Mouse (Mus musculus) kidney, embryonic 14.5 days (tissue): Measurements from ENCODE around the gene Tnnc2. TPM values are rescaled to one million over a fixed set of nuclear protein-coding genes. Genes with fewer than 3 reads are reported as not detected.

ENCODE experiments used
- ATAC-seq: fragments of 200-750 bp; cut with Nextera tagmentation; 2 replicates; pipeline ENCODE4 v1.8.0; 2017; ENCODE audit warnings: moderate number of reproducible peaks, mild to moderate bottlenecking, moderate TSS enrichment, moderate library complexity; ENCODE audit not compliant: low FRiP score, low TSS enrichment
- H3K27ac ChIP-seq: fragments of 300-500 bp; sonication (generic); 2 replicates; pipeline ENCODE4 v1.5.1; 2014; ENCODE audit warnings: low read depth, mild to moderate bottlenecking, low read length, moderate library complexity, mixed read lengths
- H3K27me3 ChIP-seq: fragments of 300-500 bp; sonication (generic); 2 replicates; pipeline ENCODE4 v1.6.1; 2014; ENCODE audit warnings: mild to moderate bottlenecking, low read length; ENCODE audit not compliant: control insufficient read depth, insufficient read depth
- H3K36me3 ChIP-seq: fragments of 300-500 bp; sonication (generic); 2 replicates; pipeline ENCODE4 v1.6.1; 2014; ENCODE audit warnings: low read length, mixed read lengths; ENCODE audit not compliant: control insufficient read depth, insufficient read depth
- H3K4me1 ChIP-seq: fragments of 300-500 bp; sonication (generic); 2 replicates; pipeline ENCODE4 v1.6.1; 2014; ENCODE audit warnings: low read length, mixed read lengths; ENCODE audit not compliant: control insufficient read depth, insufficient read depth
- H3K4me2 ChIP-seq: fragments of 300-500 bp; sonication (generic); replicated peaks from 2 replicates; pipeline ENCODE4 v1.6.1; 2014; ENCODE audit warnings: low read depth, mild to moderate bottlenecking, low read length
- H3K4me3 ChIP-seq: fragments of 300-500 bp; sonication (generic); 2 replicates; pipeline ENCODE4 v1.5.1; 2014; ENCODE audit warnings: mild to moderate bottlenecking, low read length
- H3K9ac ChIP-seq: fragments of 300-500 bp; sonication (generic); 2 replicates; pipeline ENCODE4 v1.6.1; 2014; ENCODE audit warnings: low read depth, mild to moderate bottlenecking, low read length, moderate library complexity
- H3K9me3 ChIP-seq: fragments of 300-500 bp; sonication (generic); 2 replicates; pipeline ENCODE4 v1.6.1; 2016; ENCODE audit warnings: low read length; ENCODE audit not compliant: control insufficient read depth
- WGBS: fragments of 180-500 bp; shearing (Covaris S2); extraction: QIAGEN DNeasy Blood & Tissue Kit; methylation state at CpG from one replicate; pipeline ENCODE4 v1.1.7; 2014; 5-methylcytosine and 5-hydroxymethylcytosine counted together
- polyA plus RNA-seq: library from polyadenylated mRNA; unstranded; fragments of >200 nt; fragmentation: Nextera tagmentation; extraction: Ambion mirVana; gene quantifications from 2 replicates; pipeline ENCODE4 v1.2.1, GENCODE M21; 2014

Tnnc2 gene
- polyA plus RNA-seq, 1 experiment from 2014 or later = 1.9 TPM

DNA sequence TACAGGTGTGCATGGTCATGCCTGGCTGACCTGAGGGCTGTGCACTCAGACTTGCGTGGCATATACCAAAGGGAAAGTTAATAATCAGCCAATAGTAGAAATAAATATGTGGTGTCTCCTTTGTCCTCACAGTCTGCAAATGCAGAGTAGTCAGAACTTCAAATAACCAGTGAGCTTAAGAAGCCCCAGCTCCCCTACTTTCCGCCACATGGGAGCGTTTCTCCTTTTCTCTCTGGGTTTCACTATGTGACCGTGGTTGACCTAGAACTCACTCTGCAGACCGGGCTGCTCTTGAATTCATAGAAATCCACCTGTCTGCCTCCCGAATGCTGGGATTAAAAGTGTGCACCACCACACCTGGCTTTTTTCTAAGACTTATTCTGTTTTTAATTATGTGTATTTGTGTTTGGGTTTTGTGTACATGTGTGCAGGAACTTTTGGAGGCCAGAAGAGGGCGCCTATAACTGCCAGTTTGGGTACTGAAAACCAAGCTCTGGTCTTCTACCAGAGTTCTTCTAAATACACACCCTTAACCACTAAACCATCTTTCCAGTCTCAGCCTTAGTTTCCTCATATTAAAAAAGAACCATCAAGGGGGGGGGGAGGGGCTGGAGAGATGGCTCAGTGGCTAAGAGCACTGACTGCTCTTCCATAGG is 4.3 kb upstream of the Tnnc2 start:
- Histone ChIP-seq H3K4me1 (peaks cover 13% of the 10 kb centered on the region; the same call in 1 of the 2 replicates), H3K9ac (no peak overlapping the region), H3K36me3 (peaks cover 3% of the 10 kb centered on the region; the same call in 1 of the 2 replicates), H3K27me3 (no peaks in the 10 kb centered on the region), H3K27ac (no peak overlapping the region), H3K4me2 (no peak overlapping the region), H3K4me3 (no peak overlapping the region), H3K9me3 (no peaks in the 10 kb centered on the region)
- WGBS = 78% methylated on average over 7 of the region's 7 CpGs
- no peak for ATAC-seq

DNA sequence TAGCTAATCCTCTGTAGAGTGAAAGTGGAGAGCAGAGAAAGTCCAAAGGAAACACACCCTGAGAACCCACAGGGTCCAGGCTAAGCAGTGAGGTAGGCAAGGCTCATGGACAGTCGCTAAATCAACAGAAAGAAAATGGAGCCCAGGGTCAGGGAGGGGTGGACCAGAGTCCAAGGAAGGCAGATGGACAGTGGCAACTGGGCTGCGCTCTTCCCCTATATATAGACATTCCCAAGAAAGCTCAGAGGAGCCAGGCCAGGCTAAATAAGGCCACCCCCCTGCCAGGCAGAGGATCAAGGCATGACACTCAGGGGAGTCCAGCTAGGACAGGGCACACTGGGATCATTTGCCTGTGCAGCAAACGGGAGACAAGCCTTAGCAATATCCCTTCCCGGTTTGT is 2.1 kb upstream of the Tnnc2 start:
- Histone ChIP-seq H3K27me3 (no peaks in the 10 kb centered on the region), H3K9ac (no peak overlapping the region), H3K4me3 (no peak overlapping the region), H3K4me1 (peaks cover 10% of the 10 kb centered on the region; the same call in 1 of the 2 replicates), H3K27ac (no peak overlapping the region), H3K36me3 (no peaks in the 10 kb centered on the region), H3K9me3 (no peaks in the 10 kb centered on the region), H3K4me2 (no peak overlapping the region)
- no peak for ATAC-seq
- 74% methylated on average over 4 of the region's 4 CpGs for WGBS

GRCm38 (mm10) chr2:164778809-164779208 is 958 bp downstream of the Tnnc2 start:
- Histone ChIP-seq H3K4me2 (no peak overlapping the region), H3K27ac (no peak overlapping the region), H3K4me1 (no peaks in the 10 kb centered on the region), H3K9me3 (no peaks in the 10 kb centered on the region), H3K36me3 (no peaks in the 10 kb centered on the region), H3K4me3 (no peak overlapping the region), H3K9ac (no peak overlapping the region), H3K27me3 (no peaks in the 10 kb centered on the region)
- ATAC-seq = no peak
- WGBS = 74% methylated on average over 7 of the region's 7 CpGs

GRCm38 (mm10) chr2:164778015-164778287 is 1.8 kb downstream of the Tnnc2 start:
- Histone ChIP-seq H3K9me3 (no peaks in the 10 kb centered on the region), H3K36me3 (peaks cover 5% of the 10 kb centered on the region; the same call in 1 of the 2 replicates), H3K9ac (no peak overlapping the region), H3K27me3 (no peaks in the 10 kb centered on the region), H3K4me3 (no peak overlapping the region), H3K27ac (no peak overlapping the region), H3K4me2 (no peak overlapping the region), H3K4me1 (no peaks in the 10 kb centered on the region)
- 94% methylated on average over 11 of the region's 11 CpGs for WGBS
- ATAC-seq = no peak

DNA sequence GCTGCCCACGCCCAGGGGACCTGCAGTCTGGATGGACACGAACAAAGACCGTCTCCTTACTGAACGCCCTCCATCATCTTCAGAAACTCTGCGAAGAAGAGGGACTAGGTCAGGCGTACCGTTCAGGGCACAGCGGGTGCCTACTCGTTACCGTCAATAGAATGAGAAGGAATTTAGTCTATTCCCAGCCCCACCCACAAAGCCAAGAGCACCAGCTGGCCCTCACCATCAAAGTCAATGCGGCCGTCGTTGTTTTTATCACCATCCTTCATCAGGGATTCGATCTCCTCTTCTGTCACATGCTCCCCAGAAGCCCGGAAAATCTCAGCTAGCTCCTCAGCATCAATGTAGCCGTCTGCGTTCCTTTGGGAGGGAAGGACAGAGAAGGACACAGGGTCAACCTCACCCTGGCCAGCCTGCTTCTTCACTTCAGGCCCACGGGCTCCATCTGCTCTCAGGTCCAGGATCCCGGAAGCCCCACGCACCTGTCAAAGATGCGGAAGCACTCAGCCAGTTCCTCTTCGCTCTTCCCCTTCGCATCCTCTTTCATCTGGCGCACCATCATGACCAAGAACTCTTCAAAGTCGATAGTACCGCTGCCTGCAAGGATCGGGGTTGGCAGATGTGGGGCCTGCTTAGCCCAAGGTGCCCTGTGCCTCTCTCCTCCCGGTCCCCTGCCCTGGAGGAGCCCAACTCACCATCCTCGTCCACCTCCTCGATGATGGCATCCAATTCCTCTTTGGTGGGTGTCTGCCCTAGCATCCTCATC is 2.3 kb downstream of the Tnnc2 start:
- ATAC-seq = no peak

DNA sequence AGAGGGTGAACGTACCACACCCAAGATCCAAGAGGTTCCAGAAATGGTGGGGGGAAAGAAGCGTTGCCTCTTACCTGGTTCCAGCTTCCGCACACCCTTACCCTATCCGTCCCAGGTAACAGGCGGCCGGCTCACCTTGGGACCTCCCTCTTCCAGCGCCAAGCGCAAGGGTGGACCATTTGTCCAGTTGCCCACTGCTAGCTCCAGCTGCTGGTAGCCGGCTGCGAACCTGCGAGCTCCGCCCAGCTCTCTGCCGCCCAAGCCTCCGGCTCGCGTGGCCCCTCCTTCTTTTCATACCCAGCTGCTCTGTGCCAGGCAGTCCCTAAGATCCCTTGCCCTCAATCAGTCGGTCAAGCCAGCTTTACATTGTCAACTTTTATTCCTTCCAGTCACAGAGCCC is 3.0 kb downstream of the Tnnc2 start:
- Histone ChIP-seq H3K27ac (no peak overlapping the region), H3K4me3 (no peak overlapping the region), H3K9me3 (no peaks in the 10 kb centered on the region), H3K4me1 (peaks cover 5% of the 10 kb centered on the region; the same call in 1 of the 2 replicates), H3K9ac (no peak overlapping the region), H3K36me3 (peaks cover 16% of the 10 kb centered on the region), H3K27me3 (no peaks in the 10 kb centered on the region), H3K4me2 (no peak overlapping the region)
- no peak for ATAC-seq
- WGBS = 65% methylated on average over 17 of the region's 17 CpGs

More for the DNA sequence above, 2.3 kb downstream of the Tnnc2 start:
- WGBS = 83% methylated on average over 30 of the region's 30 CpGs
- Histone ChIP-seq H3K27ac (no peak overlapping the region), H3K9me3 (no peaks in the 10 kb centered on the region), H3K4me3 (no peak overlapping the region), H3K36me3 (peaks cover 10% of the 10 kb centered on the region; the same call in 1 of the 2 replicates), H3K4me2 (no peak overlapping the region), H3K27me3 (no peaks in the 10 kb centered on the region), H3K4me1 (no peaks in the 10 kb centered on the region), H3K9ac (no peak overlapping the region)

DNA sequence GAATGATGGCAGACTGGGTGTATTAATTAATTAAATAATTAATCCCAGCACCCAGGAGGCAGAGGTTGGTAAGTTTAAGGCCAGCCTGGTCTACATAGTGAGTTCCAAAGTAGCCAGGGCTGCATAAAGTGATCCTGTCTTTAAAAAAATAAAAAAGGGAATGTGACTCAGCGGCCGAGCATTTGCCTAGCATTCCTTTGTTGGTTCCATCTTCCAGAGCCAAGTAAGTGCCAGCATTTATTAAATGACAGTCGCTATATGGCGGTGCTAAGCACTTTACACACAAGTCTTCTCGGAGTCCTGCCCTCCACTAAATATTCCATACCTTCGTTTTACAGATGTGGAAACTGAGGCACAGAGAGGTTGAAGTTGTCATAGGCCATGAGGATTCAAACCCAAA is 3.6 kb downstream of the Tnnc2 start:
- ATAC-seq = no peak
- H3K4me1 ChIP-seq = peaks cover 11% of the 10 kb centered on the region
- H3K36me3 ChIP-seq = peaks cover 22% of the 10 kb centered on the region
- H3K9me3 ChIP-seq = no peaks in the 10 kb centered on the region
- H3K4me3 ChIP-seq = no peak overlapping the region
- H3K9ac ChIP-seq = no peak overlapping the region
- WGBS = 82% methylated on average over 6 of the region's 6 CpGs
- no peak overlapping the region for H3K4me2 ChIP-seq
- no peaks in the 10 kb centered on the region for H3K27me3 ChIP-seq
- no peak overlapping the region for H3K27ac ChIP-seq

DNA sequence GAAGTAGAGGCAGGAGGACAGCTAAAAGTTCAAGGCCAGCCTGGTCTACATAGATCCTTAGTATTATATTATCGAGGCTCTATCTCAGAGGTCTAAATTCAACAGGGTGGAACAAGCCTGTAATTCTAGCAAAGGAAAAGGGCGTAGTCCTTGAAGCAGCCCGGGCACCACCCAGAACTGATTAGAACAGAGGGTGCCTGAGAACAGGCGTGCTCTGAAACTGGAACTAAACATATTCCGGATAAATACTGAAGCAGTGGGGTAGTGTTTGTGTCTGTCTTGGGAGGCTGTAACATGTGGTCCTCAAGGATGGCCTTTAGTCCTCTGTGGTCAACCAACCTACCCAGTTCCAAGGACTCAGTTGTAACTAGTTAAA is 5.8 kb downstream of the Tnnc2 start:
- Histone ChIP-seq H3K4me3 (no peak overlapping the region), H3K36me3 (peaks cover 25% of the 10 kb centered on the region), H3K27me3 (no peaks in the 10 kb centered on the region), H3K9ac (no peak overlapping the region), H3K9me3 (no peaks in the 10 kb centered on the region), H3K4me1 (peaks cover 14% of the 10 kb centered on the region), H3K27ac (no peak overlapping the region), H3K4me2 (no peak overlapping the region)
- whole genome bisulfite sequencing = 87% methylated on average over 5 of the region's 5 CpGs
- no peak for ATAC-seq

- Histone ChIP-seq H3K9me3 (no peaks in the 10 kb centered on the region), H3K9ac (no peak overlapping the region), H3K4me3 (no peak overlapping the region), H3K27me3 (no peaks in the 10 kb centered on the region), H3K27ac (no peak overlapping the region), H3K4me1 (peaks cover 14% of the 10 kb centered on the region), H3K36me3 (peaks cover 25% of the 10 kb centered on the region), H3K4me2 (no peak overlapping the region)
- ATAC-seq = no peak
- WGBS = 81% methylated on average over 14 of the region's 14 CpGs
Measured at GRCm38 (mm10) chr2:164773229-164773988, 6.4 kb downstream of the Tnnc2 start.
